Mouse (Mus musculus): ENCODE measurements around the gene Il27ra.

Il27ra gene

DNA sequence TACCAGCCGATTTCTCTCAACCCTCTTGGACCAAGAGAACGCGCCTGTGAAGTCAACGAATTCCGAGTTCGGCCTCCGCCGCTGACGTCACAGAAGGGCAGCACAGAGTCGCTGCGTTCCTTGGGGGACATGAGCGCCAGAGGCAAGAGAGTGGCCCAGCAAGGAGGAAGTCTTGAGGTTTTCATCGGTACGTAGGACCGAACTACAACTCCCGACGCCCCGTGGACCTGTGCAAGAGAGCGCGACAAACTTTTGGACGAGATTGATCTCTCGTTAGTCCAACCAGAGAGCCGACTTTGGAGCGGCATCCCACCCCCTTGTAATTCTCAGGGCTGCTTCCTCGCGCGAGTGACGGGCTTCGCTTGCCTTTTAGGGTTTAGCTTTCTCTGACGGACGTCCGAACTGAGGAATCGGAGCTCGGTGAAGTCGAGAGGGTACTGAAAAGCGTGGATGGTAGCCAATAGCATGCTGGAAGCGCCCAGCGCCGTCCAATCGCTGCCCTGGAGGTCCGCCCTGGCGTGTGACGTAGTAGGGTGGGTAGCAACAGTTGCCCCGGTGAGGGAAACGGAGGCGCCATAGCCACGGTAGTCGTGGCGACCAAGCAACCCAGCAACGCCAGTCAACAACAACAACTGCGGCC is 24.0 kb upstream of the Il27ra start, which contains the start of gene Rfx1:
Rfx1 (plus strand) TSS at position 544 of the 640 bp plus-strand sequence.
- DNase-seq (ENCODE audit: low read depth in 1 of 2, low spot score in 2 of 2), result peak; percentile 97 to 99

DNA sequence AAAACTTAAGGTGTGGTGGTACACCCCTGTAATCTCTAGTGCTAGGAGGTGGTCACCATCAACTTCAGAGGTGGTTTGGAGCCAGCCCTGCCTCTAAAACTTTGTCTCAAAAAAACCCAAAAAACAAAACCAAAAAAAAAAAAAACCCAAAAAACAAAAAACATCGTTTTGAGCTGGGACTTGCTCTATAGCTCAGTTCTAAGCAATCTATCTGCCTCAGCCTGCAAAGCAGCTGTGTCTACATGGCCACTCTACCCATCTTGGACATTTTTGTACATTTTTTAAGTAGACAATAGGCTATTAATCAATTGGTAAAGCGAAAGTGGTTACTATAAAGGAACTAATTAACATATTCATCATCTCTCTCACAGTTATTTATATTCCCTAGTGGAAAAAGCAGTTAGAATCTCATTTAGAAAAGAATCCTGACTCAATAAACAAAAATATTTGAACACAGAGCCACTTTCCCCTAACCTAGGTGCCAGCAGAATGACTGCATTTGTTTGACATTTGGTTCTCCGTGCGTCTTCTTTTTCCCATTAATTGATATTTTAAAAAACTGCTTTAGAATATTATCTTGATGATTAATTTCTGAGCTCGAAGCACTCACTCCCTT is 23.2 kb upstream of the Il27ra start:
- DNase-seq (ENCODE audit: low read depth in 1 of 2, low spot score in 2 of 2), result no peak

DNA sequence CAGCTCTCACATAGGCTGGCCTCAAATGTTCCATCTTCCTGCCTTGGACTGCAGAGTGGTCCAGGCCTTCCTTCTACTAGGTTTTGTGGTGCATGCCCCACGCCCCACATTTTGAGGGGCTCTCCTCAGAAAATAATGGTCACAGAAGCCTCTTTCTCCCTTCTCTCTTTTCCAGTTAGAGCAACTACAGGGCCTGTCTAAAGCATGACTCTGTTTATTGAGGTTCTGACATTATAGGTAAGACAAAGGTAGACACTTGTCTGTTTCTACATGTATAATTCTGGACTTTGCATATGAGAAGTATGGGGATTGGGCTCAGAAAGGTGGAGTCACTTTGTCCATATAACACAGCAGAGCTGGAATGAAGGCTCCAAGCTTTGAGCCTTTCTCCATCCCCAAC is 22.6 kb upstream of the Il27ra start, which contains the start of gene Gm10643:
Gm10643 (minus strand) TSS at position 101 of the 400 bp plus-strand sequence.
- no peak for DNase-seq (ENCODE audit: low read depth in 1 of 2, low spot score in 2 of 2)

DNA sequence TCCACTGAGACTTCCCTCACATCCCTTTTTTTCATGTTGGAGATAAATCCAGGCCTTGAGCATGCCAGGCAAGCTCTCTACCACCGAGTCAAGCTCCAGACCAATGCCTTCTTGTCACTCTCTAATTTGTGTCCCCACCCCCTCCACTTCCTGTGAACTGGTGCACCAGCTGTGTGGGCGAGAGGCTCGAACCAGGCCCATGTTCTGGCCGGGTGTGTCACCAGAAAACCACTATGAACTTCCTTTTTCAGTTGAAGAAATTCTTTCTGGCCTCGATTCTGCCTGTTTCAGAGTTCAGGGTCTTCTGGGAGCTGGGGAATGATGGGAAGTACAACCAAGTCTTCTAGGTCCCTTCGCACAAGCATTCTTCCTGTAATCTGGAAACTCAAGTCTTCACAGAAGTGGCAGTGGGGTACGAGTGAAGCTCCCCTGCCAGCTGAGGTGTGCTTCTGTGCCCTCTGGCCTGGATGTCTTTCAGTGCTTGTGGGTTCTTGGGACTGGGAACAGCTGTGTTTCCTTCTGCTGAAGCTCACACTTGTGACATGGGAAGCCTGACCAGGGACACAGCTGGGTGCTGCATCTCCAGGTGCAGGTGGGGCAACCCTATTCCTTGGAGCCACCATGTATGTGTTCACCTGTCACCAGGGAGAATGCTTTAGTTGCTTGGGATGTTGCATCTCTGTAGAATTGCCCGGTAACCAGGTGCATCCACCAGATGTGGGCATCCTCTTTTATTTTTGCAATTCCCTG is 21.6 kb upstream of the Il27ra start:
- peak in 1 of 2 experiments; percentile 54 for DNase-seq (ENCODE audit: low read depth in 1 of 2, low spot score in 2 of 2)

DNA sequence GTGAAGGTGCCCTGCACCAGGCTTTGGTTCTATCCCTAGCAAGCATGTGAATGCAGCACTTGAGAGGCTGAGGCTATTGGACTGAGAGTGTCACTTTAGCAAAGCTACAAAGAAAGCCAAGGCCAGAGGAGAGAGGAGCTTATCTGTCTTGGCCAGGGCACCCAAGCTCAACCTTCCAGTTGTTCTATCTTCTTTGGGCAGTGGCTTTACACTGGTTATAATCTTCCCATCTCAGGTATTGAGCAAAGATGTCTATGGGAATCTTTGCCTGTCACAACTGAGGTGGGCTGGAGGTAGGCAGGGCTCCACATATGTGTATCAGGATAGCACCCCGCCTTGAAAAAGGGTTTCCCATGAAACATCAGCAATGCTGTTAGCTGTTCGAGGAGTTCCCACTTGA is 17.9 kb upstream of the Il27ra start:
- DNase-seq (ENCODE audit: low read depth in 1 of 2, low spot score in 2 of 2), result no peak

DNA sequence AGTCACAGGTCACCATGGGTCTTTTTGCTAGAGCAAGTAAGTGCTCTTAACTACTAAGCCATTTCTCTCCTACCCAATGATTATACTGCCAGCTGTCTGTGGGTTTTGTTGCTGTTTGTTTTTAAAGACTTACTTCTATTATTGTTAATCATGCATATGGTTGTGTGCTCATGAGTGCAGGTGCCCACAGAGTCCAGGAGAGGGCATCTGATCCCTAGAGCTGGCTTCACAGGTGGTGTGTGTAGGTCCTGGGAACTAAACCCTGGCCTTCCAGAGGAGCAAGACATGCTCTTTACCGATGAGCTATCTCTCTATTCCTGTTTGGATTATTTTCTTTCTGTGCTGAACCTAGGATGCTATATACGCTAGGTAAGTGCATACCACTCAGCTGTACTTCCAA is 16.8 kb upstream of the Il27ra start:
- DNase-seq (ENCODE audit: low read depth in 1 of 2, low spot score in 2 of 2), result no peak

DNA sequence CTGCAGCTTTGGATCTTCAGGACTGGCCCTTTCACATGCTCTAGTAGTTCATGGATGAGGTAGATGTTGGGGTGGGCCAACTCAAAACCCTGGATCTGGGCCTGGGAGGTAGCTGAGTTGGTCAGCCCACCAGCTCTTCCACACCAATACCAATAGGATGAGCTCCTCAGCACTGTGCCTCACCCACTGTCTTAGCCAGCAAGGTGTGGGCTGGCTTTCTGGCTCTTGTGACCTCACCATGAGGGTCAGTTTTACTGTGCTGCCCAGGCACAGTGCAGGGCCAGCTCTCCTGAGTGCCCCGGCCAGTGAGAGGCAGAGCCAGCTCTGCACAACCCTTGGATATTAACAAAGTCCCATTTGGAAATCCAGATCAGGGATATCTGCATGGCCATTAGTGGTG is 15.4 kb upstream of the Il27ra start:
- no peak for DNase-seq (ENCODE audit: low read depth in 1 of 2, low spot score in 2 of 2)

DNA sequence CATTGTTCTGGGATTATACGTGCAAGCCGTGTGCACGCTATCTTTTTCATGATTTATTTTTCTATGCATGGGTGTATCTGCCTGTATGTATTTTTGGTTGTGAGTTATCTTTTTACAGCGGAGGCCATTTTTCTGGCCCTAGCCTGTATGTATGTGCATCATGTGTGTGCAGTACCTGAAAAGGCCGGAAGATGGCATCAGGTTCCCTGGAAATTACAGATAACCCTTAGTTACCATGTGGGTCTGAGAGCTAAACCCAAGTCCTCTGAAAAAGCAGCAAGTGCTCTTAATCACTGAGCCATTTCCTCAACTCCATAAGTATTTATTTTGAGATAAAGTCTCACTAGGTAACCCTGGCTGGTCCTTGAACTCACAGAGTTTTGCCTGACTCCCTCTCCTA is 10.8 kb upstream of the Il27ra start:
- DNase-seq (ENCODE audit: low read depth in 1 of 2, low spot score in 2 of 2), result no peak

DNA sequence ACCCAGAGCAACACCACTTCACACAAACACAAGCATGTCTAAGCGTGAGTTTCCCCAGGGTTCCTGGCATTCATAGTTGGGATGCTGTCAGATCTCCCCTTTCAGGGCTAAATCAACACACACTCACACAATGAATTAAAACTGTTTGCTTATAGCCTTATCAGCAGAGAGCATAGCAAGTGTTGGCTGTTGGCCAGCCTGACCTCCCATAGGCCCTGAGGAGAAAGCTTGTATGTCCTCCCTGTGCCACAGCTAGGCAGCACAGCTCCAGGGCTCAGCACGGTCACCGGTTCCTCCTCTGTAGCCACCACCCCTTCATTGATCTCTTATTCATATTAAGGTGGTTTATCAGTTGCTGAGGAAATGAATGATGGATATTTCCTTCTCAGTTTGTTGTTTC is 10.4 kb upstream of the Il27ra start:
- DNase-seq (ENCODE audit: low read depth in 1 of 2, low spot score in 2 of 2), result no peak

DNA sequence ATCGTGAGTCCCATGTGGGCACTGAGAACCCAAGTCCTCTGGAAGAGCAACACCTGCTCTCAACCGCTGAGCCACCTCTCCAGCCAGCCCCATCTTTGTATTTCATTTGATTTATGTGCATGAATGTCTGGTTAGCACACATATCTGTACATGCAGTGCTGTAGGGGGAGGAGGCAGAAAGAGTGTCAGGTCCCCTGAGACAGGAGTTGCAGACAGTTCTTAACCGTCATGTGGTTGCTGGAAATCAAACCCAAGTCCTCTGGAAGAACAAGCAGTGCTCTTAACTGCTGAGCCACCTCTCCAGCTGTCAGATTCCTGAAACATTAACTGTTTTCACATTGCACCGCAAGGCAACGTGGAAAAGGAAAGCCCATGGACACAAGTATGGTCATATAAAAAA is 5.8 kb upstream of the Il27ra start:
- no peak for DNase-seq (ENCODE audit: low read depth in 1 of 2, low spot score in 2 of 2)

DNA sequence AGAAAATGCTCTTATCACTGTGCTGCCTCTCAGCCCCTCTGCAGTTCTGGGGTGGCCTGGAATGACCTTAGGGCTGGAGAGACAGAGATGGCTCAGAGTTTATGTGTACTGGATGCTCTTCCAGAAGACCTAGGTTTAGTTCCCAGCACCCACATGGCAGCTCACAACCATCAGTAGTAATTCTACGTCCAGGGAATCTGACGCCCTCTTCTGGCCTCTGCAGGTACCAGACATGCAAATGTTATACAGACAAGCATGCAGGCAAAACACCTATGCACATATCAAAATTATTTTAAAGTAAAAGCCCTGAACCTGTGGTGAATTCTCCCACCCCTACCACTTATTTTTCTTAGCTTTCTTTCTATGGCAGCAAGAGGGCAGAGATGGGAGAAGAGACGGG is 4.1 kb upstream of the Il27ra start:
- no peak for DNase-seq (ENCODE audit: low read depth in 1 of 2, low spot score in 2 of 2)

DNA sequence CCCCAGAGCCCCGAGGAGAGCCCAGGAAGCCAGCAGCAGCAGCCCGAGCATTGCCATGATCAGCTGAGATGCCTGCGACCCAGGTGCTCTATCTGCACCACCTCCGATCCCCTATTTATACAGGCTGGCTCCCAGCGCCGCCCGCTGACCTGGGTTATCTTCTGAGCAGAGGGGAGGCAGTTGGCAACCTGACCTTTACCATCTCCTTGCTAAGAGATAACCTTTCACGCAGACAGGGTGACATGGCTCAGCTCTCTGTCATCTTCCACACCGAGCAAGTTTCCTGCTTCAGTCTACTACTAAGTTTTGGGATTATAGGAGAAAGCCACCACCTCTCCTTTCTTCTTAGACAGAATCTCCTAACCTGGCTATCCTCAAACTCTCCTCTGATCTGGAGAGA is 2.5 kb upstream of the Il27ra start, which contains the start of gene Rln3:
Rln3 (minus strand) TSS at position 101 of the 400 bp plus-strand sequence.
- no peak for DNase-seq (ENCODE audit: low read depth in 1 of 2, low spot score in 2 of 2)

DNA sequence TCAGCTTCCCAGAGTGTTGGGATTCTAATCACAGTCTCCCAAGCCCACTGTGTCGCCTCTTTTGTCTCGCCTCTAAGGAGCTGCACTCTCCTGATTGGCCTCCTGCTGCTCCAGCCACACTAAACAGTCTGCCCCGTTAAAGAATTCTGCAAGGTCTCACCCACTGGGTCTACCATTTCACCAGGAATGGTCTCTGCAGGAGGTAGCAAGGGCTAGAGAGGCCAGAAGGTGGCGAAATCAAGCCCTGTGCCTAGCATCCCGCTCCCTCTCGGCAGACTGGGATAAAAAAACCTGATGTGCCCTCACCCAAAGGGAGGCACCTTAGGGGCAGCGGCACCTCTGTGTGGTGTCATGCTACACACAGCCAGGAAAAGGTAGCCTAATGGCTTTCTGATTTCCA is 1.7 kb upstream of the Il27ra start:
- no peak for DNase-seq (ENCODE audit: low read depth in 1 of 2, low spot score in 2 of 2)

DNA sequence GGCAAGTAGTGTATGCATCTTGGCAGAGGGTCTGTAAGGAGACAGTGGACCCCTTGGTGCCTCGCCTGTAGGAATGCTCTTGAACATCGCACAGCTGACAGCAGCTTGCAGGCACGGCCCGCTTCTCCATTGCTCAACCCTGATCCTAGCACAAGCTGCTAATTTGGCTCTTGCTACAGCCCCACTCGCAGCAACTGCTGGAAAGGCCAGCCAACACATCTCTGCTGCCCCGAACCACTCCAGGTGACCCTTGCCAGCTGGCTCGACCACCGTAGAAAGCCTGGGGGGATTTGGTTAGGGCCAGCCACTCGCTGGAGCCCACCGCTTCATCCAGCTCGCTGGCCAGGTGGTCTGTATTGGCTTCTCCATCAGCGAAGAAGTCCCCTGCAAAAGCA is 556 bp upstream of the Il27ra start:
- DNase-seq (ENCODE audit: low read depth in 1 of 2, low spot score in 2 of 2), result no peak

DNA sequence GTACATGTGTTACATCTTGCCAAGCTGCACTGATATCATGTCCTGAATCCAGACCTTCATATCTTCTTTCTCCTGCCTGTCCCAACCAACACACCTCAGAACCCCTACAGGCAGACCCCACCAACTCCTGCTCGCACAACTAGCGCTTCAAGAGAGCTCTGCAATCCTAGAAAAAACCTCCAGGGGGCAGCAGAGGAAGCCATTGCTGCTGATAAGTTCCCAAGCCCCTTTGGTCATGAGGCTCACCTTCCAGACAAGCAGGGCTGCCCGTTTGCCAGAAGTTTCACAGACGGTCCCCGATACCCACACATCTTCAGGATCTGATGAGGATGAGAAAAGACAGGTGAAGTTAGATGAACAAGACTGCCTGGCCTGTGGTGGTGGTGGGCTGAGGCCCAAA is 3.3 kb downstream of the Il27ra start:
- peak in 1 of 2 experiments; percentile 42 for DNase-seq (ENCODE audit: low read depth in 1 of 2, low spot score in 2 of 2)

DNA sequence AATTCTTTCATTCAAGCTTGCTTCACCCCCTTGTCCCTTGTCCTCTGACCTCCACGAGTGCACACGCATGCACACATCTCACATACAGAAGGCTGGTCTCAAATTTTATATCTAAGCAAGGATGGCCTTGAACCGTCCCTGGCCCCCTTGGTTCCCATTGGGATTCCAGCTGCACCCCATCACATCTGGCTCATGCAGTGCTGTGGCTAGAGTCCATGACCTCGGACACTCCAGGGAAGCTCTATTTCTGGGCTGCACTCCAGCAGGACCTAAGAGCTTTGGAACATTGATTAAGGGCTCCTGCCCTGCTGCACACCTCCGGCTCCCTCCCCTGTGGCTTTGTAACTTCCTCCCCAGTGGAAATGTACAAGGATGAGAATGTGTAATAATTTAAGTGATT is 4.4 kb downstream of the Il27ra start:
- no peak for DNase-seq (ENCODE audit: low read depth in 1 of 2, low spot score in 2 of 2)

DNA sequence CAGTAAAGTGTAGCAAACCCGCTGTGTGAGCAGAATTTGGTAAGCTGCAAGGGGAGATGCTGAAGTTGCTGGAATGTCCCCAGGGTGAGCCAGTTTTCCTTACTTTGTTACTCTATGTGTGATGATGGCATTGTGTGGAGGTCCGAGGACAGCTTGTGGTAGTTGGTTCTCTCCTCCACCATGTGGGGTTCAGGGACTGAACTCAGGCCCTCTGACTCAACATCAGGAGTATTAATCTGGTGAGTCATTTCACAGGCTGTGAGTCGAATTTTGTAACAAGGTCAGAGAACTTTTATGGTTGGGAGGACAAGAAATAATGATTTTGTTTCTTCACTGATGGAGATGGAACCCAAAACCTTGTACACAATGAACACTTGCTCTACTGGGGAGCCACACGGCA is 9.6 kb downstream of the Il27ra start:
- no peak for DNase-seq (ENCODE audit: low read depth in 1 of 2, low spot score in 2 of 2)

DNA sequence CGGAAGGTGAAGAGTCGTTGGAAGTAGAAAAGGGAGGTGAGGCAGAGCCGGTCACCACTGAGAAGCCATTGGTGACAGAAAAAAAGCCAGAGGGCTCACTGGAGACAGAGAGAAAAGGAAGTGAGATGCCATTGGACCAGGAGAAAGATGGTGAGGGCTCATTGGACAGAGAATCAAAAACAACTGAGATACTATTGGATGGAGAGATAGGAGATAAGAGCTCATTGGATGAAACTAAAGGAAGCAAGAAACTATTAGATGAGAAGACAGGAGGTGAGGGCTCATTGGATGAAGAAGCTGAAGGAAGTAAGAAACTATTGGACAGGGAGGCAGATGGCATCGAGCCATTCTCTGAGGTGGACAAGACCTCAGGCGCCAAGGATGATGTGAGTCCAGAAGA is 13.1 kb downstream of the Il27ra start:
- DNase-seq (ENCODE audit: low read depth in 1 of 2, low spot score in 2 of 2), result no peak

DNA sequence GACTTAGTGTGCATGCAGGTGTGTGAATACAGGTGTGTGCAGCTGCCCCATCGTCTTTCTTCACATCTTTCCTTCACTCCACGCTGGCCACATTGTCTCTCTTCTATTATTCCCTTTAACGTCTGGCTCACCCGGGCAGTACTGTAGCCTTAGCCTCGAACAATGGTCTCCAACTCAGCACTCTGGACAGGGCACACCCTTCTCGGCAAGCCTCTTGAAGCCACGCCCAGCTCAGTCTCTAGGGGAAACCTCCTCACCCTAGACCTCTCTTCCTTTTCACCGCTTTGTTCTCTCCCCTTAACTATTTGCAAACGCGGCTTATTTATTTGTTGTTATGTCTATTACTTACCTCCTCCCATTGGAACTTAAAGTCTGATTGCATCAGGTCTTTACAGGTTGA is 14.9 kb downstream of the Il27ra start:
- DNase-seq (ENCODE audit: low read depth in 1 of 2, low spot score in 2 of 2), result no peak

DNA sequence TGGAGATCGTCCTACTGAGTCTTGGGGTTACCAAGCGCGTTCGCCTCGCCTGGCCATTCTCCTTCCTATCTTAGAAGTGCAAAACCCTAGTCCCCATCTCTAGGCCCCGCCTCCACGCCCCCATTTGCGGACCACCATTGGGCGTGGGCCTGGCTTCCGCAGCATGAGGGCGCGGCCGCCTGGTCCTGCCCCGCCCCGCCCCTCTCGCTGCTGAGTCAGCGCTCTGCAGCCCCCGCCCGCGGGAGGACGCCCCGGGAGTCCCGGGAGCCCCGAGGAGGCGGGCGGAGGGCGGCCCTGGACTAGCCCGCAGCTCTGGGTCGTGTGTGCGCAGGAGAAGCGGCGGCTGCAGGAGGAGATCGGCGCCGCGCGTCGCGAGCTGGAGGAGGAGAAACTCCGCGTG is 16.5 kb downstream of the Il27ra start:
- no peak for DNase-seq (ENCODE audit: low read depth in 1 of 2, low spot score in 2 of 2)

DNA sequence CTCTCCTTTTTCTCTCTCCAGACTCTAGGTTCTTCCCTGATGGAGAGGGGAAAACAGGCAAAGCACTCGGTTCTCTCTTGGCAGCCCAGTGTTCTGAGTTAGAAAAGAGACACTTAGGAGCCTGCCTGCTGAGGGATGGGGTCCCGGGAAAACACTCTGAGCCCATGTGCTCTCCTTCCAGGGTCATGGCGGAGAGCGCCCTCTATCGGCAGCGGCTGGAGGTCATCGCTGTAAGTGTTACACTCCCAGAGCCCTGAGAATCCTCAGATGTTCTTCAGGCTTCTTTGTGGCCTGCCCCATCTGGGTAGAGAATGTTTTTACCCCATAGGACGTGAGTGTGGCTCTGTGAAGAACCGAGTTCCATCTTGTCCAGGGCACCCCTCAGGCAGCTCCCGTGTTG is 18.2 kb downstream of the Il27ra start:
- DNase-seq (ENCODE audit: low read depth in 1 of 2, low spot score in 2 of 2), result peak in 1 of 2 experiments; percentile 31

DNA sequence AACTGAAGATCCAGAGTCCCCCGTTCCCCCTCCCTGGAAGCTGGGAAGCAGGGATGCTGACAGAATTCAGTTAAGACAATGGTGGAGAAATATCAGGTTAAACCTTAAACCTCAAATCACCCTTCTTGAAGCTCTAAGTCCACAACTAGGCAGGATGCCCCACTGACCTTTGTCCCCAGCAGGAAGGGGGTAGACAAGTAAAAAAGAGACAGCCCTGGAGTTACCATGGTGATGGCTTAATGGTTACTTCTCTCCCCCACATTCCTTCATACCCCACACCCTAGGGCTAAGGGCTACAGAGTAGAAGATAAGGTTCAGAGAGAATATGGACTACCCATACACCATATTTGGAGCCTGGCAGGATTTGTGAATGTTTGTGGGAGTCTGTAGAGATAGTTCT is 18.8 kb downstream of the Il27ra start:
- DNase-seq (ENCODE audit: low read depth in 1 of 2, low spot score in 2 of 2), result no peak
